Mouse (Mus musculus) heart, postnatal 0 days (tissue): ENCODE measurements around the gene Ephb2.

Source experiments
- CTCF ChIP-seq: IDR thresholded peaks from 2 replicates; pipeline ENCODE4 v1.5.1; 2016; ENCODE audit warnings: antibody characterized with exemption, control low read depth, low read depth
- EP300 ChIP-seq: IDR thresholded peaks from 2 replicates; pipeline ENCODE4 v1.6.1; 2016; ENCODE audit warnings: antibody characterized with exemption, low read depth

DNA sequence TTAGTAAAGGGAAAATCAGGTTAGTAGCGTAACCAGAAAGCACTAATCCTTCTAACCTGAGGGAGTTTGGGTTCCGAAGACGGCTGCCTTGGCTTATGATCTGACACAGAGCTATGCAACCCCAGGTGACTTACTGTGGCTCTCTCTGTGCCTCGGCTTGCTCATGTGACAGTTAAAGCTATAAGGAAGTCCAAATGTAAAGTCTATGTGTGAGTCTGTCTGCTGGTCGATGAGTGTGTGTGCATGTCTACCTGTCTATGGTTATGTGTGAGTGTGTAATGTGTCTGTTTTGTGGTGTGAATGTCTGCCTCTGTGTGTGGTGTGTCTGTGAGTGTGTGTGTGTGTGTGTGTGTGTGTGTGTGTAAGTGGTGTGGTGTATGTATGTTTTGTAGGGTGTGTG, 33.8 kb downstream of the Ephb2 start:
- TF ChIP-seq CTCF: no peak
- no peak for TF ChIP-seq EP300
